Mouse (Mus musculus) heart, adult 11 months (tissue): ENCODE measurements around the gene Olfr1495.
A peak's percentile ranks its signal among the peaks of the same experiment; 100 is the strongest.
"Not testable (repeated sequence)": the region's sequence is repeated elsewhere in the genome, so short reads cannot be mapped to it uniquely, and the experiment has no call there.

Experiments used
- DNase-seq: peaks from one replicate; pipeline ENCODE4 v3.0.0; 2022

Olfr1495 gene

GRCm38 (mm10) chr19:13764306-13764705, at the start of gene Olfr1495:
TSS of gene Olfr1495 (plus strand) at chr19:13764606.
- DNase-seq = no peak

- DNase-seq = no peak
Observed at GRCm38 (mm10) chr19:13722978-13723377, 41.4 kb upstream of the Olfr1495 start, which contains the start of gene Olfr1493-ps1. TSS of gene Olfr1493-ps1 (plus strand) at chr19:13723278.

- DNase-seq = no peak
Observed at GRCm38 (mm10) chr19:13739428-13739827, 25.0 kb upstream of the Olfr1495 start, which contains the start of gene Olfr1494. TSS of gene Olfr1494 (plus strand) at chr19:13739728.

- no peak for DNase-seq
Observed at GRCm38 (mm10) chr19:13749366-13749765, 15.0 kb upstream of the Olfr1495 start.

- peak; percentile 59 for DNase-seq
Observed at GRCm38 (mm10) chr19:13768565-13769276, 4.3 kb downstream of the Olfr1495 start.

- no peak for DNase-seq
Observed at GRCm38 (mm10) chr19:13777578-13777977, 13.2 kb downstream of the Olfr1495 start, which contains the start of gene Olfr1496. TSS of gene Olfr1496 (plus strand) at chr19:13777878.

GRCm38 (mm10) chr19:13798102-13798501, 33.7 kb downstream of the Olfr1495 start, which contains the start of gene Olfr1497:
TSS of gene Olfr1497 (minus strand) at chr19:13798202.
- DNase-seq = no peak

- DNase-seq = not testable (repeated sequence)
Observed at GRCm38 (mm10) chr19:13805486-13805885, 41.1 kb downstream of the Olfr1495 start.

GRCm38 (mm10) chr19:13812823-13813222, 48.4 kb downstream of the Olfr1495 start:
- no peak for DNase-seq

GRCm38 (mm10) chr19:13818827-13819226, 54.4 kb downstream of the Olfr1495 start:
- DNase-seq = no peak

- DNase-seq = no peak
Observed at GRCm38 (mm10) chr19:13819347-13819746, 54.9 kb downstream of the Olfr1495 start, which contains the start of gene Olfr1499. TSS of gene Olfr1499 (minus strand) at chr19:13819447.
